ENCODE assay signal across 25 mouse cellular contexts in genomic region chr10:24343068-24343467, GRCm38 (mm10).
DNase-seq lines count a peak whose midpoint lies in the region; ATAC-seq and TF ChIP-seq lines count a peak whose summit lies in the region.
"Had no signal": no experiment of that assay in that cellular context is flagged by ENCODE, and none has a peak within 500 bp of the region (broad histone marks: within the 10 kb centered on the region; RNA-seq: fewer than 3 reads in every experiment).

No protein-coding gene starts in this region.

- H3K9me3 ChIP-seq in embryonic facial prominence, embryonic 15.5 days (replicated peaks) = no peaks in the 10 kb centered on the region
- H3K9me3 ChIP-seq in embryonic facial prominence, embryonic 10.5 days = no peaks in the 10 kb centered on the region
- no peaks in the 10 kb centered on the region for H3K9me3 ChIP-seq in lung, embryonic 16.5 days (ENCODE audit: control insufficient read depth, low read length)
- H3K9me3 ChIP-seq: embryonic facial prominence, embryonic 13.5 days; forebrain, embryonic 13.5 days; forebrain, embryonic 15.5 days; G1E had no signal

- H3K27ac ChIP-seq in embryonic facial prominence, embryonic 15.5 days (replicated peaks) = 0 out of 2 replicates have a peak overlapping the region, but pooled peaks have one; percentile 28
- no peak overlapping the region for H3K27ac ChIP-seq in embryonic facial prominence, embryonic 10.5 days (replicated peaks)
- H3K27ac ChIP-seq in lung, embryonic 16.5 days (ENCODE audit: low read length) = no peak overlapping the region
- H3K27ac ChIP-seq: forebrain, embryonic 13.5 days; forebrain, embryonic 15.5 days had no signal

- H3K4me2 ChIP-seq in embryonic facial prominence, embryonic 15.5 days (replicated peaks) = no peak overlapping the region
- H3K4me2 ChIP-seq in lung, embryonic 16.5 days (ENCODE audit: low read depth, low read length) = no peak overlapping the region
- H3K4me2 ChIP-seq: embryonic facial prominence, embryonic 13.5 days; forebrain, embryonic 13.5 days; forebrain, embryonic 15.5 days had no signal

- no peak overlapping the region for H3K4me3 ChIP-seq in embryonic facial prominence, embryonic 15.5 days (replicated peaks)
- no peak overlapping the region for H3K4me3 ChIP-seq in embryonic facial prominence, embryonic 10.5 days
- H3K4me3 ChIP-seq in lung, embryonic 16.5 days (ENCODE audit: low read length) = no peak overlapping the region
- no peak overlapping the region for H3K4me3 ChIP-seq in lung, adult 2 months (replicated peaks; ENCODE audit: extremely low read depth, low read depth, low read length)
- H3K4me3 ChIP-seq: embryonic facial prominence, embryonic 13.5 days; forebrain, embryonic 13.5 days; forebrain, embryonic 15.5 days had no signal

- ATAC-seq in embryonic facial prominence, embryonic 15.5 days (ENCODE audit: insufficient number of reproducible peaks, low FRiP score, low TSS enrichment, low read depth) = no peak
- peak; percentile 38; the same call in 1 of the 2 replicates for ATAC-seq in lung, embryonic 16.5 days (ENCODE audit: low read depth)
- ATAC-seq: activated CD4-positive, CD25-positive, alpha-beta regulatory T cell, adult 4 months; CD4-positive, CD25-positive, alpha-beta regulatory T cell, adult 4 months; forebrain, embryonic 13.5 days; forebrain, embryonic 15.5 days; Patski had no signal

- no peak for DNase-seq in embryonic facial prominence, embryonic 10.5 days (ENCODE audit: low spot score)
- DNase-seq in lung, adult 2 months = no peak
- peak; percentile 16 for DNase-seq in lung, postnatal 25 days (ENCODE audit: low spot score)
- DNase-seq in lung, postnatal 4 days = peak; percentile 8 to 37
- no peak for DNase-seq in gastrocnemius, adult 18-20 months (ENCODE audit: low spot score)
- no peak for DNase-seq in thymus, postnatal 0 days (ENCODE audit: low spot score)
- DNase-seq: adrenal gland, adult 8-10 months; adrenal gland, postnatal 14 days; adrenal gland, postnatal 36 days; B cell, adult 2 months; cerebellum, adult 11-12 months; cerebellum, adult 2 months; cerebellum, adult 9-10 months; cerebellum, postnatal 10 days; cerebellum, postnatal 25 days had no signal

- no peak for TF ChIP-seq CTCF in lung, adult 2 months (IDR thresholded peaks at IDR 0.05; ENCODE audit: insufficient read depth, low read length)

- 71% methylated on average over 4 of the region's 4 CpGs for WGBS in embryonic facial prominence, embryonic 15.5 days
- 86% methylated on average over 4 of the region's 4 CpGs for WGBS in embryonic facial prominence, embryonic 10.5 days
- 21% methylated on average over 4 of the region's 4 CpGs for WGBS in lung, embryonic 16.5 days
- WGBS in lung, adult 2 months = 27% methylated on average over 4 of the region's 4 CpGs

- peaks cover 17% of the 10 kb centered on the region for H3K4me1 ChIP-seq in embryonic facial prominence, embryonic 15.5 days
- peaks cover 14% of the 10 kb centered on the region for H3K4me1 ChIP-seq in embryonic facial prominence, embryonic 10.5 days
- 0 out of 2 replicates have a peak, but pooled peaks cover 3% of the 10 kb centered on the region for H3K4me1 ChIP-seq in lung, embryonic 16.5 days (replicated peaks; ENCODE audit: control insufficient read depth, insufficient read depth, low read length)
- H3K4me1 ChIP-seq in lung, adult 2 months (ENCODE audit: control insufficient read depth, insufficient read depth, low read length) = no peaks in the 10 kb centered on the region
- H3K4me1 ChIP-seq: forebrain, embryonic 15.5 days had no signal

- no peaks in the 10 kb centered on the region for H3K36me3 ChIP-seq in embryonic facial prominence, embryonic 15.5 days
- H3K36me3 ChIP-seq in embryonic facial prominence, embryonic 10.5 days (replicated peaks) = no peaks in the 10 kb centered on the region
- no peaks in the 10 kb centered on the region for H3K36me3 ChIP-seq in lung, embryonic 16.5 days (ENCODE audit: control insufficient read depth, insufficient read depth, low read length)
- H3K36me3 ChIP-seq: embryonic facial prominence, embryonic 13.5 days; forebrain, embryonic 15.5 days; G1E had no signal

- H3K27me3 ChIP-seq in embryonic facial prominence, embryonic 15.5 days = no peaks in the 10 kb centered on the region
- H3K27me3 ChIP-seq in embryonic facial prominence, embryonic 10.5 days (replicated peaks; ENCODE audit: low read depth, poor library complexity, severe bottlenecking) = no peaks in the 10 kb centered on the region
- H3K27me3 ChIP-seq in lung, embryonic 16.5 days (ENCODE audit: control insufficient read depth, insufficient read depth, low read depth, low read length) = no peaks in the 10 kb centered on the region
- H3K27me3 ChIP-seq: CH12.LX; embryonic facial prominence, embryonic 13.5 days; forebrain, embryonic 13.5 days; forebrain, embryonic 15.5 days; Patski had no signal

- TF ChIP-seq POLR2A in lung, adult 2 months (IDR thresholded peaks at IDR 0.05; ENCODE audit: borderline replicate concordance, extremely low read depth, low read depth, low read length) = no peak

- H3K9ac ChIP-seq in embryonic facial prominence, embryonic 15.5 days = no peak overlapping the region
- H3K9ac ChIP-seq in lung, embryonic 16.5 days (ENCODE audit: low read length) = no peak overlapping the region
- H3K9ac ChIP-seq: embryonic facial prominence, embryonic 13.5 days; forebrain, embryonic 13.5 days; forebrain, embryonic 15.5 days had no signal

Comparison
In these comparisons a context has a peak if more than half of its experiments do, and no peak if none do; other contexts are left out.
1. DNase-seq: peak in lung, postnatal 25 days (single experiment) and lung, postnatal 4 days (2 of 2); none in embryonic facial prominence, embryonic 10.5 days (single experiment), lung, adult 2 months (single experiment), gastrocnemius, adult 18-20 months (single experiment) and thymus, postnatal 0 days (single experiment).